Mouse (Mus musculus) embryo, embryonic 10.5 days (tissue): ENCODE results near the gene Olfr399.

Experiments
- DNase-seq: peaks from one replicate; pipeline ENCODE4 v3.0.0-alpha.2; 2015; ENCODE audit warnings: low spot score

The Olfr399 gene

GRCm38 (mm10) chr11:74056451-74056850, at the start of gene Olfr399, which contains the start of gene Olfr139:
Olfr399 (minus strand) TSS chr11:74056615.
Olfr139 (minus strand) TSS chr11:74056551.
- no peak for DNase-seq

DNA sequence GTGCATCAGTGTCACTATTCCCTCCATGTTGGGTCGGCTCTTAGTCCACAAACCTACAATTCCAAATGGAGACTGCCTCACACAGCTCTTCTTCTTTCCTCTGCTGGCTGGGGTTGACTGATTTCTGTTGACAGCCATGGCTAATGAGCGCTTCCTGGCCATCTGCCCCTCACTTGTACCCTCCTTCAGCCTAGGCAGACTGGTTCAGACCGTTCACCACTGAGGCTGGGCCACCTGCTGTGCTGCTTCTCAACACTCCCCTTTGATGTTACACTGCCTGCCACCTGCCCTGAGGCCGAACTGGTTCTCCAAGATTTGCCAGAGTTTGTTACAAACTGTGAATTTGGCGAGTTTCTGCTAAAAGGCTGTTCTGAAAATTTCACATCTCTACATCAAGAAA, 48.7 kb upstream of the Olfr399 start:
- DNase-seq = no peak

DNA sequence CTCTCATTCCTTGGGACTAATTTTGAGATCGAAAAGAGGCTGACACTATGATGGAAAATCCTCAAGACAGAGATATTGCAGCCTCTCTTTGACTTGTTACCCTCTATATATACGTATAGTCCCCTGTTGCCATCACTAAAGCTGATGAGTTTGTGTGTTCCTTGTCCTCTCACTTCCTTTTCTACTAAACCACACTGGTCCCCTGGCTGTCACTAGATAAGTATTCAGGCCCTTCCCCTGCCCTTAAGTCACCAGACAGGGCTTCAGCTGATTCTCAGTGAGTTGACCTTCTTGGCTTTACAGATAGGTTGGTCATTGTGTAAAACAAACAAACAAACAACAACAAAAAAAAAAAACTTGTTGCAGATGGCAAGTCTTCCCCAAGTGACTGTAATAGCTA, 45.1 kb upstream of the Olfr399 start:
- no peak for DNase-seq

DNA sequence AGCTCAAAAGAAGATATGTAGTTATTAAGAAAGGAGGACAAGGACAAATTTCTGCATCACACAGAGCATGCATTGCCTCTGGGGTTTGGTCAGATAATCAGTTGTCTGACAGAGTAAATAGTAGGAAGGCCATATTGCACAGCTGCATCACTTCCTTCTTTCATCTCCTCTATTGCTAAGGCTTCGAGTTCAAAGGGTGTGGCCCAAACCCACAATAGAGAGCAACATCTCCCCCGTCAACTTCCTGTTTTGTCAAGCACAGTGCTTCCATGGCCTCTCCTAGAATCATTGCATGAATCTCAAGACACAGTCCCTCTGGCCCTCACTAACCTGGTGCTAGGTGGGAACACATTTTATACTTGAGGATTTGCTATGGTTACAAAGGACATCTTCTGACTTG, 44.3 kb upstream of the Olfr399 start:
- DNase-seq = no peak

- DNase-seq = no peak
These were observed 13.2 kb upstream of the Olfr399 start, which contains the start of gene Zfp616 for GRCm38 (mm10) chr11:74069655-74070054. Zfp616 (plus strand) TSS chr11:74069955.

GRCm38 (mm10) chr11:74051347-74051746, 5.1 kb downstream of the Olfr399 start:
- no peak for DNase-seq
